Mouse (Mus musculus) spleen, adult 2 months (tissue): ENCODE results near the gene Meltf.

Experiments
- CTCF ChIP-seq: fragments of 200-500 bp; IDR thresholded peaks from 2 replicates; pipeline ENCODE4 v1.5.1; 2011; ENCODE audit warnings: mild to moderate bottlenecking, inconsistent platforms; ENCODE audit not compliant: insufficient read depth, insufficient read length, insufficient replicate concordance; ENCODE audit errors: extremely low read depth
- POLR2A ChIP-seq: fragments of 200-500 bp; IDR thresholded peaks from 2 replicates; pipeline ENCODE4 v1.6.1; 2011; ENCODE audit warnings: low read depth, low read length, inconsistent platforms

- no peak for TF ChIP-seq CTCF
- no peak for TF ChIP-seq POLR2A
Measured at GRCm38 (mm10) chr16:31944698-31945255, 66.2 kb downstream of the Meltf start.
